Mouse (Mus musculus): ENCODE results near the gene BC048679.

DNA sequence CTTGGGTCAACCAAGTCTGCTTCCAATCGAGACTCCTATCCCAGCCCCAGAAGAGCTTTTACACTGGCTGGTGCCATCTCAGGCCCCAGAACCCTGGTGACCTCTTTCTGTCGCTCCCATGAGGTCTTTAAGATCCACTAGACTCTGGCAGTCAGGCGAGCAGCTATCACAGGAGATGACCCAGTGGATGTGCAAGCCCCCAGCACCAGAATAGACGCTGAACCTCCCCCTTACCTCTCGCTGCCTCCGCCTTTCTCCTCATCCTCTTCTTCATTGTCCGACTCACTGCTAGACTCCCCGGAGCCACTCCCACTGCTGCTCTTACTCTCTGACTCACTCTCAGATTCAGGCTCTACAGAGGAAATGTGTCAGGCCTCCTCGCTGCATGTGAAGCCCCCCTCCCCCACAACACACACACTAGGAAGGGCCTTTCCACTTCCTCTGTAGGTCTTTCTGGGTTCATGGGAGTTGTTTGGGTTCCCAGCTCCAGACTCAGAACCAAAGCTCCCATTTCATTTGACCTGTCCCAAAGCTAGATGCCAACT lies 33.1 kb downstream of the BC048679 start:
- no peak for TF ChIP-seq POLR2A (IDR thresholded peaks at IDR 0.05; ENCODE audit: control insufficient read depth, low read depth, low read length)
- no peak for TF ChIP-seq CTCF (IDR thresholded peaks at IDR 0.05; ENCODE audit: control insufficient read depth, insufficient read depth, insufficient replicate concordance, low read depth, low read length)
